Mouse (Mus musculus): ENCODE results near the gene Klk1b4.

The Klk1b4 gene

DNA sequence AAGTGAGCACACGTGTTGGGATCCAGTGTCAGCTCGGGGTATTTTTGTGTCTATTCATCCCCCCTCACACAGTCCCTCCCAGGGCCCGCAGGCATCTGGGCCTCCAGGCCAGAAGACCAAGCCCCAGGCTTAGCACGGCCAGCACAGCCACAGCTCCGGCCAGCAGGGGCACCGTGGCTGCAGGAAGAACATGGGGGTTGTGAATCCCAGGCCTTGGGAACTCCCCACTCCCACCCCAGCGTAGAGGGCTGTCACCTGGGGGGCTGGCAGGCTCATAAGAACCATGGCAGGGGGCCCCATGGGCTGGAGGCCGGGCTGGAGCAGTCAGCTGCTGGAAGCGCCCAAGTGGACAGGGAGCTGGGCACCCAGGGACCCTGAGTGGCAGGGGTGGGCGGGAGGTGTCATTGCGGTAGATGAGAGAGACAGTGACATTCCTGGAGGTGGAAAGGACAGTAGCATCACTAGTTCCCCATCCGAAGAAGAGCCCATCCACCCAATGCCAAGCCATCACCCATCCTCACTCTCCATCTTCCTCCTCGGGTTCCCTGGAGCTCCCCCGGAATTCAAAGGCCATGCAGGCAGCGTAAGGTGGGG, 45.9 kb downstream of the Klk1b4 start:
- DNase-seq (ENCODE audit: low read depth, low spot score) = no peak

DNA sequence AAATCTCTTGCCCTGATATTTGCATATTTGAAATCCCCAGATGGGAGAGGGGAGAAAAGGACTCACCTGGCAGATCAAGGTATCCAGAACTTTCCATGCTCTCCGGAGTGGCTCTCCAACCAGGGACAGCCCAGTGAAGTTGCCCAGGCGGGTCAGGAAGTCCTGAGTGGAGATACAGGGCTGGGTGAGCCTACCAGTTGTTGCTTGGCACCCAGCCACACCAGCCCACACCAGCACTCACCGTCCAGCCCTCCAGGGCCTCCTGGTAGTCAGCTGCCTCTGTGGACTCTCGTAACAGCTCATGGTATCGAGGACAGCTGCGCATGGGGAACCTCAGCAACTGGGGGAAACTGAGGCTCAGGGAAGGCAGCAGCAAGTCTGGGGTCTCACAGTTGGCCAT, 47.7 kb downstream of the Klk1b4 start:
- no peak for DNase-seq (ENCODE audit: low read depth, low spot score)

DNA sequence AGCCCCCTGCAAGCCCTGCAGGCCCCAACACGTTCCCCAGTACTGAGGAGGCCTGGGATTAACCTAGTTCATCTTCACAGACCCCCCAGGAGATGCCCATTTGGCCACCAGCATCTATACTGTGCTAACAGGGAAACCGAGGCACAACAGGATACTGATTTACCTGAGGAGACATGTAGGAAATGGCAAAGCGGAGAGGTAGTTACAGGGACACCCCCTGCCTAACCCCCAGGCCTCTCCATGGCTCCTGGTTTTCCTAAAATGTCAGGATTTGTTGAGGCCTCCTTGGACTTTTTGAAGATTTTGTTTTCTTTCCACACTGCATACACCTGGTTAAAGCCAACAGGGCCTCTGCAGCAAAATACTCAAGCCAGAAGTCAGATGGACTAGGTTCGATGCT, 50.0 kb downstream of the Klk1b4 start, which contains the start of gene Acp4:
Acp4 (minus strand) TSS at position 101 of the 400 bp plus-strand sequence.
- DNase-seq (ENCODE audit: low read depth, low spot score) = no peak

DNA sequence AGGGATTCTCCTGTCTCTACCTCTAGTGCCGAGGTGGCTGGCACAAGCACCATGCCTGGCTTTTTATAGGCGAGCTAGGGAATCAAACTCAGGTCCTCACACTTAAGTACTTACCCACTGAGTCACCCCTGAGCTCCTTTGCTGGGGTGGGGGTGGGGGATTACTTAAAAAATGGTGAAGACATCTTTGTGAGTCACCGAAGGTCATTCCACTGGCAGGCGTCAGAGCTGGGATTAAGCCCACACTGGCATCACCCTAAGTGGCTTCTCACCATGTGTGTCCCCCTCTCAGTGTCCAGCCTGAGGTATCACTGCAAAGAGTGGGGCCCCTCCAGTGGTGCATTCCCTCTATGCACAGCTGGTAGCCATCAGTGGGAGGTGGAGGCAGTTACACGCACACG, 53.2 kb downstream of the Klk1b4 start:
- DNase-seq (ENCODE audit: low read depth, low spot score) = no peak

DNA sequence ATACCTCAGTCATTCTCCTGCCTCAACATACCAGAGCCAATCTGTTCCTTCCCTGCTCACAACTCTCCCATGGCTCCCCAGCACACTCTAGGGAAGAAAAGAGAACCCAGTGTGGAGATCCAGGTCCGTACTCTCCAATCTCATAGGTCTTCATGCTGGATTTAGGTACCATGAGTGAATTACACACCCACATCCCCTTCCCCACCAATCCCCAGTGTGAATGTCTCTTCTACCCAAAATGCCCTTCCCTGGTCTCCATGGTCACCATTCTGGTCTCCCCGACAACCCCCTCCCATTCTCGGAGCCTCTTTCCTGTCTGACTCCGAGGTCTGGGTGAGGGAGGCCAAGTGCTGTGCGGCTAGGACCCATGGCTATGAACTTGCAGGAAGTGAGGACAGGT, 53.9 kb downstream of the Klk1b4 start, which contains the start of gene Gm15517:
Gm15517 (plus strand) TSS at position 301 of the 400 bp plus-strand sequence.
- DNase-seq (ENCODE audit: low read depth, low spot score) = no peak
